Mouse (Mus musculus) brain, embryonic 18.5 days (tissue): ENCODE measurements at regions not wholly inside any gene's neighbourhood (a gene's known extent, or its start where the extent isn't known, plus 50 kb on each side); places are given as distances from the start of the nearest gene placed in this dataset.
A peak's percentile ranks its signal among the peaks of the same experiment; 100 is the strongest.

ENCODE experiments used
- DNase-seq: peaks from one replicate; pipeline ENCODE4 v3.0.0-alpha.2; 2012; ENCODE audit warnings: low read depth, low spot score

GRCm38 (mm10) chr17:51405059-51405458 lies 225.9 kb upstream of the Tbc1d5 start:
- no peak for DNase-seq

GRCm38 (mm10) chr17:51397973-51398372 lies 218.8 kb upstream of the Tbc1d5 start:
- DNase-seq: no peak

GRCm38 (mm10) chr17:51393771-51394221 lies 214.6 kb upstream of the Tbc1d5 start:
- no peak for DNase-seq

- no peak for DNase-seq
These were observed 212.7 kb upstream of the Tbc1d5 start for GRCm38 (mm10) chr17:51391871-51392270.

GRCm38 (mm10) chr17:51382552-51382951 lies 203.4 kb upstream of the Tbc1d5 start:
- DNase-seq: no peak

DNA sequence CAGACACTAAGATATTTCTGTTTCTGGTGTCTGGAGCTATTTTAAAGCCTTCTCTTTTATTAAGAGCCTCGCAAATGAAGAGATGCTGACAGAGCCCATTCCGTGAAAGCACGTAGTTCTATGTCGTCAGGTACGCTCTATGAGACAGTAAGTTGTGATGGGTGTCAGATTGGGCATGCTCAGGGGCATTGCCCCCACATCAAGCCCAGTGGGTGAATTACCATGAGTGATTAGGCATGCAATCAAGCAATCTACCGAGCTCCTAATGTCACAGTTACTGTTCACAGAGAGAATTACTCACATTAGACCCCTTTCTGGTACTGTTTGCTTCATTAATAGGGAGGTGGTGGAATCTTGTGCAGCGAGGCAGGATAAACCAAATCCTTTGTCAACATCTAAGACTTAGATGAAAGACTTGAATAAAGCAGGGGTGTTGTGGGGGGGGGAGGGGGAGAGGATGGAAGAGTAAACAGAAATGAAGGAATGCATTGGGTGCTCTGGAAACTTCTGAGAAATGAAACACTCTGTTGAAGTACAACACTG lies 192.9 kb upstream of the Tbc1d5 start:
- no peak for DNase-seq

DNA sequence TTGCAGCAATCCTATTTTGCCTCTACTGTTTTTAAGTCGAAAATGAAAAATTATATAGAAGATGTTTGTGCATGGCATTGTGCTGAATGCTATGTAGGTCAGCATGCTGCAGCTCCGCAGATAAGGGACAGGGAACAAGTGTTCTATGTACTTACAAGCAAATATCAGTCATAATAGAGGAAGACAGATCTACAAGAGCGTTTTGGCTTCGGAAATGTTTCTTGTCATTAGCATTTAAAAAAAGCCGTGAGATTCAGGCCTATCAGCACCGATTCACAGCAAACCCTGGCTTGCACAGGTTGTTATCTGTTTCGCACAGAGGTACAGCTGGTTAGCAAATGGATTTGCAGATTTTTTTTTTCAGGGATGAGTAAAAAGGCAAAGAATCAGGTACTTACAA lies 191.8 kb upstream of the Tbc1d5 start:
- DNase-seq: no peak

- no peak for DNase-seq
These were observed 190.9 kb upstream of the Tbc1d5 start for GRCm38 (mm10) chr17:51370085-51370484.

DNA sequence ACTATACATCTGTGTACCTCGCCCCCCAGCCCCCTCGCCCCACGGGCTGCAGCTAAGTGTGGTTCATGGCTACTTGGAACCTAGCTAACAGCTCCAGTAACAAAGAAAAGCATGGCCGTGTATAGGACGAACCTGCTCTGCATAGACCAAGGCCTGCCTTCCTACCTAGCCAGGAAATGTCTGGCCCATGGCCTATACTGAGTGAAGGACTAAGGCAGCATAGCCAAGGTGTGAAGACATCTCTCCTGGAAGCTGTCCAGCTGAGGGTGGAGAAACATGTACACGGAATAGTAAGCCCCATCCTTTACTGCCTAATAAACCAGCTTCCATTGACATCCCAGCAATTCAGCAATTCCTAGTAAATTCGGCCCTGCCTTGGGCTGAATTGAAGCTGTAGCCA lies 183.6 kb upstream of the Tbc1d5 start:
- DNase-seq: no peak

DNA sequence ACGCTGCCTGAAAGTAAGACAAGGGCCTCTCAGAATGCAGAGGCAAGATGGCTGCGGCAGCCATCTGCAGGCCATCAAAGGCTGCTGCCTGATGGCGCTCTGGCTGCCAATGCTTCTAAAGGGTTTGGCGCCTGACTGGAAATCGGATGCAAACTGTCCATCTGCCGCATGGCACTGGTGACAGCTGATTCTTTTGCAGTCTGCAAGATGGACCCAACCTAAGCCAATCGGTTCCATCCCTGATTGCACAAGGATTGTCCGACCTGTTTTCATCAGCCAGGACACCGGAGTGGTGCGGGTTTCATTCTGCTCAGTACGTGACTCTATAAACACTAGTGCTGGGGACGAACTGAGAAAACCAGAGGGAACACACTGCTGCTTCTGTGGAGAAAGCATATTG lies 183.1 kb upstream of the Tbc1d5 start:
- no peak for DNase-seq

DNA sequence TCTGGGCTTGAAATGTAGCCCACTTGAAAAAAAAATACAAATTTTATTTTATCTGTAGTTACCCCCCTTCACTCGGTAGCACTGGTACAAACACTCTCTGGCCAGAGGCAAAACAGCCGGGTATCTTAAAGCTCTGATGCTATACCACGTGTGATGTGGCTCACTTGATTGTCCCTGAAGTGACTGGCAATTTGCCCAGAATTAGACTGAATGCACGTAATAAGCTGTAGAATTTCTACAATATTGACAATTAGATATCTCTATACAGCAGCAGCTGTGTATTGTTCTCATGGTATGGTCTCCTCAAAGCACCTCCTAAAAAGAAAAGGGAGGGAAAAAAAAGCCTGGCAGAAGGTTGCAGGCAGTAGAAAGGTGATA lies 179.2 kb upstream of the Tbc1d5 start:
- no peak for DNase-seq

DNA sequence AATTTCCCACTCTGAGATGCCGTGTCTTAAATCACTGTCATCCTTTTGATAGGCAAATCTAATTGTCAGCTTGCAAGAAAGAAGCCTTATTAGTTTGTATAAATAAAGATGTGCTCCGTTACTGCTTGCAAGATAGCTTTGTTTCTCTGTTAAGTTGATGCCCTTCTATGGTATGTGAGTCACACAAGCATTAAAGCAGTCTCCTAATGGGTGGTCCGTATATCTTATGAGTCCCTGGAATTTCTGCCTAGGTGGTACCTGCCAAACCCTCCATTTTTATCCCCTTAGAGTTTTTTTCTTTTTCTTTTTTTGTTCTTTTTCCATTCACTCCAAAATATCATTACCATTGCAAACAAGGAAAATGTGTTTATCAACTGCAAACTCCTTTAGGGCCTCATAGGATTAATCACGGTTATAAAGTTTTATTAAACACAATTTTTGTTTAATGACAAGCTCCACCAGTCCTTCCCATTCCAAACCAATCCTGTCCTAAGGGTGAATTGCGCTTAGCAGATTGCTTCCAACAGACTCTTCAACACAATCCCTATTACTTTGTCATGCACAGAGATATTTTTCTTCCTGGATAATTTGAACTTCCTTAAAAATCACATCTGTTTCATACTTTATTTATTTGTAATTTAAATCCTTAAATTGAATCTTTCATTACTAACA lies 178.7 kb upstream of the Tbc1d5 start:
- DNase-seq: no peak

DNA sequence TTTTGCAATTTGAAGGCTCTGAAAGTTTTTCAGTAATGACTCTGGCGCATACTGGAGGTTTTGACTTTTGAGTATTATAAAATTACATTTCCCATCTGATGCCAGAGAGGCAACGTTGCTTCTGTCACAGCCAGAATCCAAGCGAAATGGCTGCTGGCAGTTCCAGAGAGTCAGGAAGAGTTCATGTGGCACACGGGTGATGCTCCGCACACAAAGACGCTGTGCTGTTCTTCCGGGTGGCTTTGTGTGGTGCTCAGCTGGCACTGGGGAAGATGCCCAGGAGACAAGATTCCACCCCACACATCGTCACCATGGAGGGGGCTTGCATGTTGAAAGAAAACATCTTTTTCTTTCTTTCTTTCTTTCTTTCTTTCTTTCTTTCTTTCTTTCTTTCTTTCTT lies 177.3 kb upstream of the Tbc1d5 start:
- no peak for DNase-seq

- no peak for DNase-seq
These were observed 142.7 kb upstream of the Tbc1d5 start for GRCm38 (mm10) chr17:51321868-51322267.

GRCm38 (mm10) chr17:51321025-51321424 lies 141.9 kb upstream of the Tbc1d5 start:
- DNase-seq: peak; percentile 2

DNA sequence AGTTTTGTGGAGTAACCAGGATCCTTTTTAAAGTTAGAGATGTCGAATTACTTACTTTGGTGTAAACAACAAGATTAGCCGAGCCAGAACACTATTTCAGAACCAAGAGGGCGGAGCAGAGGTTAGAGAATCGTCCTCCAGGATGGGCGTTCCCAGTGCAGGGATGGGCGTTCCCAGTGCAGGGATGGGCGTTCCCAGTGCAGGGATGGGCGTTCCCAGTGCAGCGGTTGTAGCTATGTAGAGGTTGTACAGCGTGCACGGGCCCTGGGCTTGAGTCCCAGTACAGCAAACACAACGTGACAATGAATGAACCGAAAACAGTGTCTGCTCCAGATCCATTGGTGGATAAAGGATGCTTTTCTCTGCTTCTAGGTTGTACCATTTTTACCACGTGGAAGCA lies 125.8 kb upstream of the Tbc1d5 start:
- no peak for DNase-seq

DNA sequence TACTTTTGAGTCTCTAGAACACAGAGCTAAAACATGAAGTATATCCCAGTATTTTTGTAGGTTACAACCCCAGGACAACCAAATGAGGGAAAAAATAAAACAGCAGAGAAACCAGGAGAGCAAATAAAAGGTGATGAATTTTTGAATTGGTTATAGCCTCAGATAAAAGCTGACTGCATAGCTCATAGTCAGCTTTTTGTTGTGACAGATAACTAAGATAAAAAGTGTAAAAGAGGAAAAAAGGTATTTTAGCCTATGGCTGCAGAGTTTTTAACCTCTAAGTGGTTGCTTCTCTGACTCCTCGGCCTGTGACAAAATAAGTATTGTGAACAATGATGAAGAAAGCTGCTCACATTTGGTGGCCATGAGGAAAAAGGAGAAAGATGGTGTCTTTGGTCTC lies 111.6 kb upstream of the Tbc1d5 start:
- no peak for DNase-seq

DNA sequence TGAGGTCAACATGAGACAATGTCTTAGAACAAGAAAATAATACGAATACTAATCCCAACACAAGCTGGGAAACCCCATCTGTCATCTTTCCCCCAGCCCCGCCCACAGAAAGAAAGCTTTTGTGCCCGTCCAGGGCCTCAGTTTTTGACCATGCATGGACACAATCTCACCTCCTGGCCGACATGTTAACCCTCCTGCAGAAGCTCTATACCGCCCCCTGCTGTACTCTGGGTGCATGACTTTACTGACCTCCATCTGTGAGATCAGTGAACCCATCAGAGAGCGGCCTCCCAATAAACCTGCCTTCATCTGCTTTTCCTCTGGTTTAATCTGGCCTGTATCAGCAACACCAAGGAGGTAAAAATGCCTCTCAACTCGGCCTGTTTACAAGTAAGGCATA lies 109.6 kb upstream of the Tbc1d5 start:
- no peak for DNase-seq

GRCm38 (mm10) chr17:51287878-51288277 lies 108.7 kb upstream of the Tbc1d5 start:
- no peak for DNase-seq

DNA sequence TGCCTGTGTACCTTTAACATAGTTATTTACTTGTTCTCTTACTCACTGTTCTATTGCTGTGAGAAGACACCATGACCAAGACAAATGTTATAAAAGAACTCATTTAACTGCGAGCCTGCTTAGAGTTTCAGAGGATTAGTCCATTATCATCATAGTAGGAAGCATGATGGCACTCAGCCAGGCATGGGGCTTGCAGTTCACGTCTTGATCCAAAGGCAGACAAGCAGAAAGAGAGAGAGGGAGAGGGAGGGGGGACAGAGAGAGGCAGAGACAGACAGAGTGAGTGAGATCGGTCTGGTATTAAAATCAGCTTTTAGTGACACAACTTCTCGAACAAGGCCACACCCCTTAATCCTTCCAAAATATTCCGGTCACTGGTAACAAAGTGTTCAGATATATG lies 106.2 kb upstream of the Tbc1d5 start:
- DNase-seq: no peak

DNA sequence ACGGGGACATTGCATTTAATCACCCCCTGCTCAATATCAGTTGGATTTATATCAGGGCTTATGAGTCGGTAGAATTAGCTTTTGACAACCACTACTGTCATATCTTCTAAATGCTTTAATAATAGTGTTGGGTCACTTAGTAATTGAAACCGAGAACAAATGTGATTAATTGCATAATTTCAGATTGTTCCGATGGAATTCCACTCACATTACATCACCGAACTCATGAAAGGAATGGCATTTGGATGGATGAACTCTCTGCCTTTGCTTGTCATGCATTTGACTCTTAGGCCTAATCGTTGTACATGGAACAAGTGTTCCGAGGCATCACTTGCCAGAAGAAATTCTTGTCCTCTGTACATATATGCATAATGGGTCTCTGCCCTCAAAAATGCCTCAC lies 99.6 kb upstream of the Tbc1d5 start:
- DNase-seq: no peak

DNA sequence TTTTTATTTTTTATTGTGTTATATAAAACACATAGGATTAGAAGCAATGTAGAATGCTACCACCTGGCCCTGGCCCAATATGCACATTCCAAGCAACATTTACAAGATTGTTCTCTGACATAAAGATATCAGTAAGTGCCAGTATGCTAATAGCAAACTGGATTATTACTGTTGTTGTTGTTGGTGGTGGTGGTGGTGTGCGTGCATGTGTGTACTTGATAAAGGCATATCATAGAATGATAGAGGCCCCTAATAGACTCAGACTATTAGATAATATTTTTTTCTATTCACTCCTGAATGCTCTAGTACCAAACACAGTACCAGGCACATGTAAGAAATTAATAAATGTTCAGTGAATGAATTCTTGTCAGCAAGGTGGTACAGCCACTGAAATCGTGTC lies 98.9 kb upstream of the Tbc1d5 start:
- no peak for DNase-seq

DNA sequence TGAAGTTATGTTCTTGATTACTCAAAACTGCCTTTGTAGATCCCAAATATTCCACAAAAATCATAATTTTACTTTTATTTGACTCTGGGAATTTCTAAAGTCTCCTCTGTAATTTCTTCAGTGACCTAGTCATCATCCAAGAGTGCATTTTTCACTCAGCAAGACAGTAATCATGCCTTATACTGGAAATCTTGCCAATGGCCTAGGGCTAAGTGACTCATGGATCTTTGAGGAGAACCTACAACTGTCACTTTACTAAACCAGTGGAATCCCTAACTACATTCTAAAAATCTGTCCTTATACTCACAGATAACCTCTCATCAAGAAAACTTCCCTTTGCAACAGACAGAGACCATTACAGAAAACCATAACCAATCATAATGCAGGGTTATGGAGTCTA lies 98.0 kb upstream of the Tbc1d5 start:
- DNase-seq: no peak

- no peak for DNase-seq
These were observed 92.9 kb upstream of the Tbc1d5 start for GRCm38 (mm10) chr17:51272025-51272424.
